Mouse (Mus musculus) retina, postnatal 1 day (tissue): ENCODE measurements around the gene Mt4.

ENCODE experiments used
- DNase-seq: peaks from one replicate; pipeline ENCODE4 v3.0.0-alpha.2; 2012

Mt4 gene

DNA sequence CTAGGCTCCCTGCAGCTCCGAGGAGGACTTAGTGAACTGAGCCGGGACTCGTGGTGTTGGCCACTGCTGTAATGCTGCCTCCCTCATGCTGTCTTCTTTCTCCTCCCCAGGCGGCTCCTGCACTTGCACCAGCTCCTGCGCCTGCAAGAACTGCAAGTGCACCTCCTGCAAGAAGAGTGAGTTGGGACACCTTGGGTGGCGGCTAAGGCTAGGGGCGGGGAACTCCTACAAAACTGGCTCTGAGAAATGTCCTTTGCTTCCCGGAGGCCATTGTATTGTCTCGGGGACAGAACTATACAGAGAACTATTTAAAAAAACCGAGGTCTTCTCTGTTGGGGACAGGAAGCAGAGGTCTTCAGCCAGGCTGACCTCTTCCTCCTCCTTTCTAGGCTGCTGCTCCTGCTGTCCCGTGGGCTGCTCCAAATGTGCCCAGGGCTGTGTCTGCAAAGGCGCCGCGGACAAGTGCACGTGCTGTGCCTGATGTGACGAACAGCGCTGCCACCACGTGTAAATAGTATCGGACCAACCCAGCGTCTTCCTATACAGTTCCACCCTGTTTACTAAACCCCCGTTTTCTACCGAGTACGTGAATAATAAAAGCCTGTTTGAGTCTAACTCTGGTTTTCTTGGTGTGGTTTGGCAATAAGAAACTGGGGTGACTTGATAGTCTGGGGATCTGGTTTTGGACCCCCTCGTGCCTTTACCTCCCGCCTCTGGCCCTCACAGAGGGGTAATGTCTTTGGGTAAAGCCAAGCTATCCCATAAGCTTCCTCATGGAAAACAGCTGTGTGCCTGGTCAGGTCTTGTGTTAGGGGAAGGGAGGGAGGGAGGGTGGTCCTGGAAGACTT, 42.9 kb downstream of the Mt4 start:
- DNase-seq: peak; percentile 31

DNA sequence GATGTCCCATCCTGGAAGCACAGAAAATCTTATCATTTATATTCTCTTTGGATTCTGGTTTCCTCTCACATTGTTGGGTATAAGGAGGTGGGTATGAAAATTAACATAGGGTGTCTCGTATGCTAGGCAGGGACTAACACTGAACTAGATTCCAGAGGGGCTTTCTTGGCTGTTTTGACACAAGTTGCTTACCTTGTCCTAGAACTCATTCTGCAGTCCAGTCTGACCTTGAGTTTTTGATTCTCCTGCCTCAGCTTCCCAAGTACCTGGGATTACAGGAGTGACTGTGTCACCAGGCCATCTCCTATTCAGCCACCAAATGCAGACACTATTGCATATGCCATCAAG, 43.5 kb downstream of the Mt4 start:
- no peak for DNase-seq

GRCm38 (mm10) chr8:94182055-94182929, 45.3 kb downstream of the Mt4 start:
- DNase-seq: no peak

DNA sequence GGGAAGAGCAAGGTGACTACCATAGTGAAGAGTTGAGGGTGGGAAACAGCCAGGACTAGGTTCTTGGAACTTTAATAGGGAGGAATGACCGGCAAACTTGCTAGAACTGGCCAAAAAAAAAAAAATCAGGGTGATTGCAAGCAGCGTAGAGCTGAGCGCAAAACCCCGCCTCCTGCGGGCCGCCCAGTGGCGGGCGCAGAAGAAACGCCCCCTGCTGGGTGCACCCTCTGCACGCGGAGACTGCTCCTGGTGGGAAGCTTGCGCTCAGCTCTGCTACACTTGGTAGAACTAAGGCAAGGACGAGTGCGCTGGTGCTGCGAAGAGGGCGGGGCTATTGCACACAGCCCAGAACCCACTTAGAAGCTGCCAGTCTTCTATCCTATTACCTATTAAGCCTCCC, 46.1 kb downstream of the Mt4 start:
- DNase-seq: peak; percentile 74

DNA sequence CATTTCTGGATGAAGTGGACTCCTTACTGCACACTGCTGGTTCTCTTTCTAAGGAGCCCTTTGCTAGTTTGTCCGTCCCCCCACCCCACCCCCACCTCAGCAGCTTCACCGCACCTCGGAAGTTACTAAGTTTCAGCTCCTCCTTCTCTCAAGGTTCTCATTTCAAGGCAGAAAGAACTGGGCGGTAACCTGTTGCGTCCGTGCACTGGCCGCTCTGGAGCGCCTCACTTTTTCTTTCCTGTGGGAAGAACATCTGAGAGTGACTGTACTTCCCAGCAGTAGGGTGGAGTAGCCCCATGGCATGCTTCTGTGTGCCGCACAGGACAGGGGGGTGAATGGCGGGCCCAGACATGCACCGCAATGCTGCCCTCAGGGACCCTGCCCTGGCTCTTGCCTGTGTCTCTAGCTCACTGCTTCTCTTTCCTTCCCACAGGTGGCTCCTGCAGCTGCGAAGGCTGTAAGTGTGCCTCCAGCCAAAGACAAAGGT, 47.4 kb downstream of the Mt4 start:
- no peak for DNase-seq

- no peak for DNase-seq
Measured at GRCm38 (mm10) chr8:94185791-94186190, 48.8 kb downstream of the Mt4 start.

GRCm38 (mm10) chr8:94186542-94186941, 49.5 kb downstream of the Mt4 start:
- peak; percentile 66 for DNase-seq

DNA sequence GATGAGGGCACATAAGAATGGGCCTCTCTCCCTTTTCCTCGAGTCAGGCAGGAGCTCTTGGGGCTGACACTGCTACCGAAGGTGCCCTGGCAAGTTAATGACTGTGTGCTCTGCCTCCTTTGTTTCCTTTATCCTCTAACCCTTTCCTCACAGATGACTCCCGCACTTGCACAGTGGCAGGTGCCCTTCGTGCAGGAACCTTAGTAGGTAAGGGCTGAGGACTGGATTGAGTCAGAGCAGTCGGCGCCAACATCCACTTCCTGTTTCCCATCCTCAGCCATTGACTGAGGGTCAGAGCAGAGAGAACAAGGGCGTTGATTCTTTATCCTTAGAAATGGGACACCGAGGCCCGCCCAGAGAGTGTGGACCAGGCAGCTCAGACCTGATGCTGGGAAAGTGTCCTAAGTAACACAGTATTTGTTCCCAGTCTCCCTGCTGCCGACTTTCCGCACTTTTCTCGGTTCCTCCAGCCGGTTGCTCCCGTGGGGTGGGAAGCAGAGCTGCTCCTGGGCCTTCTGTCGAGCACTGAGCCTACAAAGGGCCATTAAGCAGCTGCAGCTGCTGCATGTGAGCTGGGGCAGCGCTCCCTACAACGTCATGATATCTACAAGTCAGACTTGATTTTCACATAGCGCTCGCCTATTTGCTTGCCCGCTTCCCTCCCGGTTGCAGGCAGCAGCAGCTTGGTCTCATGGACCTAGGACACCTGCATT, 50.4 kb downstream of the Mt4 start:
- DNase-seq: peak; percentile 45
